Mouse (Mus musculus): ENCODE results near the gene Elk3.
A peak's percentile ranks its signal among the peaks of the same experiment; 100 is the strongest.

GRCm38 (mm10) chr10:93283258-93283657 lies 27.7 kb downstream of the Elk3 start:
- peak; percentile 65; the same call in 1 of the 2 replicates for TF ChIP-seq CTCF (IDR thresholded peaks at IDR 0.05; ENCODE audit: borderline replicate concordance, control insufficient read depth, extremely low read depth, insufficient read depth, low read length, poor library complexity)
- TF ChIP-seq POLR2A (IDR thresholded peaks at IDR 0.05; ENCODE audit: control insufficient read depth, extremely low read depth, insufficient read depth, low read length, poor library complexity) = no peak
